10 mouse cellular contexts compared by ENCODE assay signal in the genomic region with DNA sequence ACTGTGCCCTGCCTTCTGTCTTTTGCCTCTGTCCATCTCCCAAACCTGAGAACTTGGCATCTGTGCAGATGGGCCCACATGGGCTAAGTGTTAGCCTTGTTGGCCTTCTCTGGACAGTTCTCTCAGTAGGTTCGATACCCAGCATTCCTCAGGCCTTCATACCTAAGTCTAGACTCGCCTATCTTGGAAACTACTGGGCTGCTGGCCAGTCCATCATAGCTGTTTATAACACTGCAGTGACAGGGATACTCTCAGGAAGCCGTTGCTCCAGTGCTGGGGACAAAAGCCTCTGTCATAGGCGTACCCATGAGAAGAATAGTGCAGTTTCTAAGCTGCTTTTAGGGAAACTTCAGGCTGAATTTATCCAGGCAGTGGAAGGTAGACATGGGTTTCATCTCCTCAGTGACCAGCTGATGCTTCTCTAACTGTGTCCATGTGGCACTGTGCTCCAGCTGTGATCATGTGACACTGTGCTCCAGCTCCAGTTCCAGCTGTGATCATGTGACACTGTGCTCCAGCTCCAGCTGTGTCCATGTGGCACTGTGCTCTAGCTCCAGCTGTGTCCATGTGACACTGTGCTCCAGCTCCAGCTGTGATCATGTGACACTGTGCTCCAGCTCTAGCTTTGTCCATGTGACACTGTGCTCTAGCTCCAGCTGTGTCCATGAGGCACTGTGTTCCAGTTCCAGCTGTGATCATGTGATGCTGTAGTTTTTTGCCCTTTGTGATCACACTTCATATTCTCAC.
A peak's percentile ranks its signal among the peaks of the same experiment; 100 is the strongest.
DNase-seq lines count a peak whose midpoint lies in the region; ATAC-seq and TF ChIP-seq lines count a peak whose summit lies in the region.
"Had no signal": no experiment of that assay in that cellular context is flagged by ENCODE, and none has a peak within 500 bp of the region (broad histone marks: within the 10 kb centered on the region; RNA-seq: fewer than 3 reads in every experiment).

No protein-coding gene starts in this region.

- H3K36me3 ChIP-seq in kidney, embryonic 15.5 days, result no peaks in the 10 kb centered on the region
- no peaks in the 10 kb centered on the region for H3K36me3 ChIP-seq in kidney, adult 2 months (ENCODE audit: control insufficient read depth, insufficient read depth, low read length)
- H3K36me3 ChIP-seq in lung, postnatal 0 days (ENCODE audit: insufficient read depth, low read length), result no peaks in the 10 kb centered on the region

- no peak for DNase-seq in kidney, adult 2 months
- peak; percentile 11 for DNase-seq in ES-CJ7 (ENCODE audit: low read depth, low spot score)
- peak; percentile 53 for DNase-seq in heart, adult 8-10 months (ENCODE audit: low spot score)
- DNase-seq in lung, postnatal 0 days (ENCODE audit: low spot score), result peak; percentile 47
- no peak for DNase-seq in natural killer cell, adult 2 months (ENCODE audit: low spot score in 2 of 2)
- DNase-seq in layer of hippocampus, adult 8-10 months (ENCODE audit: low spot score in 2 of 2), result no peak
- DNase-seq: embryo, embryonic 11 days; kidney, postnatal 10 days had no signal

- no peak for TF ChIP-seq CTCF in kidney, adult 2 months (conservative IDR thresholded peaks at IDR 0.05; ENCODE audit: insufficient read depth, insufficient read length, low read depth, low read length)
- no peak for TF ChIP-seq CTCF in lung, postnatal 0 days (IDR thresholded peaks at IDR 0.05)

- no peak overlapping the region for H3K27ac ChIP-seq in kidney, embryonic 15.5 days
- no peak overlapping the region for H3K27ac ChIP-seq in kidney, adult 2 months (ENCODE audit: insufficient read depth, low read depth, low read length)
- peak overlapping the region; percentile 84 for H3K27ac ChIP-seq in lung, postnatal 0 days (ENCODE audit: low read length)

- TF ChIP-seq EP300 in lung, postnatal 0 days (IDR thresholded peaks at IDR 0.05), result no peak

- 79% methylated on average over 4 of the region's 4 CpGs for WGBS in kidney, embryonic 15.5 days
- 63% methylated on average over 4 of the region's 4 CpGs for WGBS in kidney, adult 2 months
- 32% methylated on average over 4 of the region's 4 CpGs for WGBS in lung, postnatal 0 days

- ATAC-seq in kidney, embryonic 15.5 days (replicated peaks; ENCODE audit: low FRiP score), result 0 out of 2 replicates have a peak, but pooled peaks have one; percentile 34
- peak; percentile 32 for ATAC-seq in lung, postnatal 0 days
- ATAC-seq in CD4-positive, CD25-positive, alpha-beta regulatory T cell, adult 4 months, result no peak

- TF ChIP-seq POLR2A in kidney, adult 2 months (IDR thresholded peaks at IDR 0.05; ENCODE audit: low read depth, low read length), result no peak

- no peak overlapping the region for H3K9ac ChIP-seq in kidney, embryonic 15.5 days
- no peak overlapping the region for H3K9ac ChIP-seq in lung, postnatal 0 days (replicated peaks; ENCODE audit: low read depth)

- peaks cover 66% of the 10 kb centered on the region for H3K4me1 ChIP-seq in kidney, embryonic 15.5 days
- H3K4me1 ChIP-seq in kidney, adult 2 months (ENCODE audit: control insufficient read depth, insufficient read depth, low read length), result peaks cover 33% of the 10 kb centered on the region
- peaks cover 52% of the 10 kb centered on the region for H3K4me1 ChIP-seq in lung, postnatal 0 days (ENCODE audit: insufficient read depth, low read depth, low read length)

- no peaks in the 10 kb centered on the region for H3K27me3 ChIP-seq in kidney, embryonic 15.5 days
- no peaks in the 10 kb centered on the region for H3K27me3 ChIP-seq in kidney, adult 2 months (replicated peaks; ENCODE audit: control insufficient read depth, insufficient read depth, low read length)
- no peaks in the 10 kb centered on the region for H3K27me3 ChIP-seq in lung, postnatal 0 days (replicated peaks; ENCODE audit: insufficient read depth, low read length)

- no peak overlapping the region for H3K4me2 ChIP-seq in kidney, embryonic 15.5 days
- no peak overlapping the region for H3K4me2 ChIP-seq in lung, postnatal 0 days (replicated peaks; ENCODE audit: low read depth, low read length)

- H3K4me3 ChIP-seq in kidney, embryonic 15.5 days (replicated peaks), result no peak overlapping the region
- H3K4me3 ChIP-seq in kidney, adult 2 months (ENCODE audit: insufficient read depth, low read depth, low read length), result no peak overlapping the region
- H3K4me3 ChIP-seq in lung, postnatal 0 days (ENCODE audit: low read depth, low read length), result no peak overlapping the region

- no peaks in the 10 kb centered on the region for H3K9me3 ChIP-seq in kidney, embryonic 15.5 days (replicated peaks)
- H3K9me3 ChIP-seq in lung, postnatal 0 days (ENCODE audit: low read length), result no peaks in the 10 kb centered on the region

Comparison
In these comparisons a context has a peak if more than half of its experiments do, and no peak if none do; other contexts are left out.
1. DNase-seq: peak in ES-CJ7 (single experiment), heart, adult 8-10 months (single experiment) and lung, postnatal 0 days (single experiment); none in kidney, adult 2 months (single experiment), natural killer cell, adult 2 months (0 of 2) and layer of hippocampus, adult 8-10 months (0 of 2).